Mouse (Mus musculus): ENCODE results near the gene Csnk1g2. TPM values are rescaled to one million over a fixed set of nuclear protein-coding genes. Genes with fewer than 3 reads are reported as not detected.
"Not testable (repeated sequence)": the region's sequence is repeated elsewhere in the genome, so short reads cannot be mapped to it uniquely, and the experiment has no call there.

Gene Csnk1g2
- polyA plus RNA-seq, 1 experiment from 2014 or later = 96.1 TPM

DNA sequence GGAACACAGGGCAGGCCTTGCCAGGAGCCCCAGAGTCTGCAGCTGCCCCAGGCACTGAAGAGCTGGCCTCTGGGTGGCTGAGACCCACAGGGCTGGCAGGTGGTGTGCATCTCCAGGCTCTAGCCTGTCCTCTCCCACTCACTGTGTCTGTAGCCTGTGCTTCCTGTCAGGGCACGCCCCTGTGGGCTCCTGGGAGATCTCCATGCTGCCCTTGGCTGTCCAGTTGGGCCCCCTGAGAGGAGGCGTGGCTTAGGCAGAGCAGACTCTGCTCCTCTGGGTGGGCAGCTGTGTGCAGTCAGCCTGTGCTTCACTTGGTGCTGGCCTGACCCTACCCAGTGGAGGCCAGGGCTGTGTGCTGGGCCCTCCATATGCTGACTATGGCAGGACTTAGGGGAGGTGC lies 5.0 kb downstream of the Csnk1g2 start:
- H3K9me3 ChIP-seq (ENCODE audit: control insufficient read depth, low read length) = no peaks in the 10 kb centered on the region
- peak overlapping the region; percentile 19; the same call in 1 of the 2 replicates for H3K27ac ChIP-seq (ENCODE audit: low read depth, low read length)
- H3K36me3 ChIP-seq (ENCODE audit: control insufficient read depth, insufficient read depth, low read length) = 0 out of 2 replicates have a peak, but pooled peaks cover 2% of the 10 kb centered on the region
- 43% methylated on average over 2 of the region's 2 CpGs for WGBS
- 0 out of 2 replicates have a peak, but pooled peaks have one; percentile 14 for ATAC-seq (replicated peaks; ENCODE audit: low FRiP score)
- peak overlapping the region; percentile 8; the same call in 1 of the 2 replicates for H3K4me2 ChIP-seq
- no peak overlapping the region for H3K4me3 ChIP-seq (ENCODE audit: low read depth, low read length)
- peaks cover 37% of the 10 kb centered on the region for H3K4me1 ChIP-seq (replicated peaks; ENCODE audit: control insufficient read depth, insufficient read depth, low read length)
- no peak for DNase-seq (ENCODE audit: low spot score)
- no peaks in the 10 kb centered on the region for H3K27me3 ChIP-seq (replicated peaks; ENCODE audit: control insufficient read depth, insufficient read depth, low read length)
- H3K9ac ChIP-seq (ENCODE audit: low read depth, low read length) = peak overlapping the region; percentile 47

DNA sequence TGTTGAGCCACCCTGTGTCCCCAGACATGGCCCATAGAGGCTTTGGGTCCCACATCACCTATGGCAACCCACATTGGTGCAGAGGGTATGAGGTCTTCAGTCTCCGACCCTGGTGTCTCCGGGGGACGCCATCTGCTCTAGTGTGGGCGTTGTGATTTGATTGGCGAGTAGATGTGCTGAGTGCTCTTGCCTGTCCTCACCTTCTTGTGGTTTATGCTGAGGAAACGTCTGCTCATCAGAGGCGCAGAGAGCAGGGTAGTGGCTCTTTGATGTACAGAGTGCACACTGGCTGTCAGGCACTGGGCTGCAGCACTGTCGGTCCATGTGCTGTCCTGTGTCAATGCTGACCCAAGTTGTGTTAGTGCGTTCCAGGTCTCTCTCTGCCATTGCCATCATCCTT lies 6.3 kb downstream of the Csnk1g2 start:
- Histone ChIP-seq H3K9me3 (ENCODE audit: control insufficient read depth, low read length) (no peaks in the 10 kb centered on the region), H3K4me2 (no peak overlapping the region), H3K27me3 (replicated peaks; ENCODE audit: control insufficient read depth, insufficient read depth, low read length) (no peaks in the 10 kb centered on the region), H3K9ac (ENCODE audit: low read depth, low read length) (no peak overlapping the region), H3K4me1 (replicated peaks; ENCODE audit: control insufficient read depth, insufficient read depth, low read length) (peaks cover 33% of the 10 kb centered on the region), H3K27ac (ENCODE audit: low read depth, low read length) (no peak overlapping the region), H3K4me3 (ENCODE audit: low read depth, low read length) (0 out of 2 replicates have a peak overlapping the region, but pooled peaks have one; percentile 4), H3K36me3 (ENCODE audit: control insufficient read depth, insufficient read depth, low read length) (0 out of 2 replicates have a peak, but pooled peaks cover 4% of the 10 kb centered on the region)
- WGBS = 85% methylated on average over 9 of the region's 9 CpGs
- ATAC-seq (replicated peaks; ENCODE audit: low FRiP score) = no peak
- DNase-seq (ENCODE audit: low spot score) = no peak

DNA sequence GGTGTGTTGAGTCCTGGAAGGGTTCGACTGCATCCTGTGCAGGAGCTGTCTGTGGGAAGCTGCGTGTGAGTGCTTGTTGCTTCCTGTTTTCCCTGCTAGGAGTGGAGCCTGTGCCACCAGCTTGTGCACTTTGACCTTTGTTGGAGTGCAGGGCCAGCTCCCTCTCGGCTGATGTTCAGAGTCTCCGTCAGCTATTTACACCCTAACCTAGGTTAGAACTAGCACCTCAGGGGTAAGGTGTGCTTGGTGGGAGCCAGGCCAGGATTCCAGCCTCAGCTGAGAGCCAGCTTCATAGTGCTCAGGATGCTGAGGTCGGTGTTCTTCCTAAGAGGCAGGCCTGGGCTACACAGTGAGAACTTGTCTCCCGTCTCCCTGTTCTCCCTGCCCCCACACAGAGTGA lies 12.7 kb downstream of the Csnk1g2 start:
- no peaks in the 10 kb centered on the region for H3K27me3 ChIP-seq (replicated peaks; ENCODE audit: control insufficient read depth, insufficient read depth, low read length)
- H3K4me3 ChIP-seq (ENCODE audit: low read depth, low read length) = no peak overlapping the region
- DNase-seq (ENCODE audit: low spot score) = no peak
- no peak overlapping the region for H3K27ac ChIP-seq (ENCODE audit: low read depth, low read length)
- H3K9ac ChIP-seq (ENCODE audit: low read depth, low read length) = no peak overlapping the region
- H3K4me1 ChIP-seq (replicated peaks; ENCODE audit: control insufficient read depth, insufficient read depth, low read length) = no peaks in the 10 kb centered on the region
- ATAC-seq (replicated peaks; ENCODE audit: low FRiP score) = no peak
- H3K9me3 ChIP-seq (ENCODE audit: control insufficient read depth, low read length) = no peaks in the 10 kb centered on the region
- WGBS = 67% methylated on average over 6 of the region's 6 CpGs
- H3K36me3 ChIP-seq (ENCODE audit: control insufficient read depth, insufficient read depth, low read length) = peaks cover 54% of the 10 kb centered on the region
- no peak overlapping the region for H3K4me2 ChIP-seq

DNA sequence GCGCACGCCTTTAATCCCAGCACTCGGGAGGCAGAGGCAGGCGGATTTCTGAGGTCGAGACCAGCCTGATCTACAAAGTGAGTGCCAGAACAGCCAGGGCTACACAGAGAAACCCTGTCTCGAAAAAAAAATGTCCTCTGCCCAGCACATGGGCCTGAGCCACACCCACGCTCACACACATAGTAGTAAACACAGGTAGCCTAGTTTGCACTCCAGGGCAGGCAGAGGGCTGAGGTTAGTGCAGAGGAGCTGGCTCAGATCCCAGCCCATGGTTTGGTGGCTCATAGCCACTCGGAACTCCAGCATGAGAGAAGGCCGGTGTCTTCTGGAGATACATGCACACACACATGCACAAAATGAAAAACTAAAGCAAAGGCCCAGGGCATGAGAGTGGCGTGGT lies 24.3 kb downstream of the Csnk1g2 start:
- 86% methylated on average over 10 of the region's 10 CpGs for WGBS
- peaks cover 3% of the 10 kb centered on the region; the same call in 1 of the 2 replicates for H3K4me1 ChIP-seq (replicated peaks; ENCODE audit: control insufficient read depth, insufficient read depth, low read length)
- H3K4me2 ChIP-seq = no peak overlapping the region
- ATAC-seq (replicated peaks; ENCODE audit: low FRiP score) (no peak), DNase-seq (ENCODE audit: low spot score) (no peak)
- peaks cover 19% of the 10 kb centered on the region for H3K36me3 ChIP-seq (ENCODE audit: control insufficient read depth, insufficient read depth, low read length)
- H3K4me3 ChIP-seq (ENCODE audit: low read depth, low read length) = no peak overlapping the region
- H3K27me3 ChIP-seq (replicated peaks; ENCODE audit: control insufficient read depth, insufficient read depth, low read length) = no peaks in the 10 kb centered on the region
- no peaks in the 10 kb centered on the region for H3K9me3 ChIP-seq (ENCODE audit: control insufficient read depth, low read length)
- no peak overlapping the region for H3K27ac ChIP-seq (ENCODE audit: low read depth, low read length)
- H3K9ac ChIP-seq (ENCODE audit: low read depth, low read length) = no peak overlapping the region

DNA sequence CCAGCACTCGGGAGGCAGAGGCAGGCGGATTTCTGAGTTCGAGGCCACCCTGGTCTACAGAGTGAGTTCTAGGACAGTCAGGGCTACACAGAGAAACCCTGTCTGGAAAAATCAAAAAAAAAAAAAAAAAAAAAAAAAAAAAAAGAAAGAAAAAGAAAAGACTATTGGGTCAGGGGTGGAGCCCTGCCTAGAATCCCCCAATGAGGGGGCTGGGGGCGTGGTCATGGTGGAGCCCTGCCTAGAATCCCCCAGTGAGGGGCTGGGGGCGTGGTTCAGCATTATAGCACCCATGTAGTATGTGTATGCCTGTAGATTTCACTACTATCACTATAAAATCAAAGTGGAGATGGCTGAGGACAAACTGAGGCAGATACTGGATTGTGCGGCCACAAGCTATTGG lies 27.3 kb downstream of the Csnk1g2 start:
- not testable (repeated sequence) for H3K9ac ChIP-seq (ENCODE audit: low read depth, low read length); H3K36me3 ChIP-seq (ENCODE audit: control insufficient read depth, insufficient read depth, low read length); H3K4me2 ChIP-seq; H3K9me3 ChIP-seq (ENCODE audit: control insufficient read depth, low read length); H3K27me3 ChIP-seq (replicated peaks; ENCODE audit: control insufficient read depth, insufficient read depth, low read length); ATAC-seq (replicated peaks; ENCODE audit: low FRiP score); DNase-seq (ENCODE audit: low spot score); H3K4me1 ChIP-seq (replicated peaks; ENCODE audit: control insufficient read depth, insufficient read depth, low read length); H3K27ac ChIP-seq (ENCODE audit: low read depth, low read length); H3K4me3 ChIP-seq (ENCODE audit: low read depth, low read length)
- WGBS = 84% methylated on average over 6 of the region's 6 CpGs

DNA sequence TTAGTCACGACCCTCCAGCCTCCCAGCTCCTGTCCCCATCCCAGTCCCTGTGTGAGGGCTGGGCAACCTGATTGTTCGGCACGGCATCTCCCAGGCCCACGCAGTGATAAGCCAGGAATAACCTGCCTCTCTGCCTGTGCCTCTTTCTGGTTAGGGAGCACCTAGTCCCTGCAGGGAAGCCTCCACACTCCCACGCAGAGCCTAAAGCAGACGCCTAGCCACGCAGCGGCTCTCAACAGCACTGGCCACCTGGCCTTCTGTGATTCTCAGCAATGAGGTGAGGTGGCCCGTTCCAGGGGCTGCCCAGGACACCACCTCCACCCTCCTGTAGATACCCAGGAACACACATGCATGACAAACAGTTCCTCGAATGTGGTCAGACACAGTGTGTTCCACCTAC lies 27.8 kb downstream of the Csnk1g2 start:
- no peak for DNase-seq (ENCODE audit: low spot score)
- WGBS = 91% methylated on average over 10 of the region's 10 CpGs
- Histone ChIP-seq H3K4me1 (replicated peaks; ENCODE audit: control insufficient read depth, insufficient read depth, low read length) (peaks cover 9% of the 10 kb centered on the region), H3K27ac (ENCODE audit: low read depth, low read length) (no peak overlapping the region), H3K9ac (ENCODE audit: low read depth, low read length) (no peak overlapping the region), H3K4me2 (no peak overlapping the region), H3K4me3 (ENCODE audit: low read depth, low read length) (no peak overlapping the region), H3K27me3 (replicated peaks; ENCODE audit: control insufficient read depth, insufficient read depth, low read length) (no peaks in the 10 kb centered on the region), H3K36me3 (ENCODE audit: control insufficient read depth, insufficient read depth, low read length) (peaks cover 3% of the 10 kb centered on the region; the same call in 1 of the 2 replicates), H3K9me3 (ENCODE audit: control insufficient read depth, low read length) (no peaks in the 10 kb centered on the region)
- ATAC-seq (replicated peaks; ENCODE audit: low FRiP score) = no peak

DNA sequence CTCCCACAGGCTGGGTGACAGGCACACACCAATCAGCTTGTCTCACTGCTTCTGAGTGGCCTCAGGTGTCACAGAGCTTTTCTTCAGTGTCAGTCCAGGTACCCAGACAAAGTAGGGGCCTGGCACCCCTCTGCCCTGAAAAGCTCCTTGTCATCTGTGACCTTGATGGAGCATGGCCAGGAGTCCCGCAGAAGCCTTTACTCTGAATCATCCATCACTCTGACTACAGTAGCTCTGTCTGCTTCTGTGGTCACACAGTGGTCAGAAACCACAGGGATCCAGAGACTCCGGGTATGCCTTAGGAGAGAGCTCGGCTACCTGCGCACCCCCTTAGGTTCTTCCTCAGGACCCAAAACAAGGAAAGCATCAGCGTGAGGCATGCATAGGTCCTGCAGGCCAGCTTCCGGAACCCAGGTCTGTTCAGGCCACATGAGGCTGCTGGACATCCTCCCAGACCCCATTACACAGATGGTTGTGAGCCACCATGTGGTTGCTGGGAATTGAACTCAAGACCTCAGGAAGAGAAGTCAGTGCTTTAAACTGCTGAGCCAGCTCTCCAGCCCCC lies 30.6 kb downstream of the Csnk1g2 start:
- peaks cover 22% of the 10 kb centered on the region for H3K4me1 ChIP-seq (replicated peaks; ENCODE audit: control insufficient read depth, insufficient read depth, low read length)
- no peak overlapping the region for H3K9ac ChIP-seq (ENCODE audit: low read depth, low read length)
- no peak overlapping the region for H3K27ac ChIP-seq (ENCODE audit: low read depth, low read length)
- DNase-seq (ENCODE audit: low spot score) = no peak
- H3K9me3 ChIP-seq (ENCODE audit: control insufficient read depth, low read length) = no peaks in the 10 kb centered on the region
- WGBS = 79% methylated on average over 6 of the region's 6 CpGs
- no peak overlapping the region for H3K4me3 ChIP-seq (ENCODE audit: low read depth, low read length)
- no peaks in the 10 kb centered on the region for H3K36me3 ChIP-seq (ENCODE audit: control insufficient read depth, insufficient read depth, low read length)
- H3K27me3 ChIP-seq (replicated peaks; ENCODE audit: control insufficient read depth, insufficient read depth, low read length) = no peaks in the 10 kb centered on the region
- no peak for ATAC-seq (replicated peaks; ENCODE audit: low FRiP score)
- no peak overlapping the region for H3K4me2 ChIP-seq

DNA sequence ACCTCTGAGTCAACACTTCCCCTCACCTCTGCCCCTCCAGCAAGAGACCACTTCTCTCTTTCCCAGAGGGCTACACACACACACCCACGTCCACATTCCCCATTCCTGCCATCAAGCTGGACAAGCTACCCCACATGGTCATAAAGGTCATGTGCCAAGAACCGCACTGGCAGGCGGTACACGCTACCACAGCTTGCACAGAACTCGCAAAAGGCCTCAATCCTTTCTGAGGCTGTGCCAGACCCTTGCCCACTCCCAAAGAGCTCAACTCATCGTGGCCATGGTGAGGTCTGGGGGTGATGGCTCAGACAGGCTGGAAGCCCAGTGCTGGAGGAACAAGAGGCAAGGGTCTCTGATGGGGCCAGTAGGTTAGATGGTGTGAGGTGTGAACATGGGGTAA lies 32.2 kb downstream of the Csnk1g2 start:
- Histone ChIP-seq H3K4me2 (peak overlapping the region; percentile 96), H3K4me3 (ENCODE audit: low read depth, low read length) (peak overlapping the region; percentile 98; the same call in 1 of the 2 replicates), H3K9ac (ENCODE audit: low read depth, low read length) (no peak overlapping the region), H3K27ac (ENCODE audit: low read depth, low read length) (no peak overlapping the region), H3K36me3 (ENCODE audit: control insufficient read depth, insufficient read depth, low read length) (no peaks in the 10 kb centered on the region), H3K27me3 (replicated peaks; ENCODE audit: control insufficient read depth, insufficient read depth, low read length) (no peaks in the 10 kb centered on the region), H3K4me1 (replicated peaks; ENCODE audit: control insufficient read depth, insufficient read depth, low read length) (peaks cover 26% of the 10 kb centered on the region), H3K9me3 (ENCODE audit: control insufficient read depth, low read length) (no peaks in the 10 kb centered on the region)
- WGBS = 83% methylated on average over 6 of the region's 6 CpGs
- ATAC-seq (replicated peaks; ENCODE audit: low FRiP score) = no peak
- DNase-seq (ENCODE audit: low spot score) = no peak

DNA sequence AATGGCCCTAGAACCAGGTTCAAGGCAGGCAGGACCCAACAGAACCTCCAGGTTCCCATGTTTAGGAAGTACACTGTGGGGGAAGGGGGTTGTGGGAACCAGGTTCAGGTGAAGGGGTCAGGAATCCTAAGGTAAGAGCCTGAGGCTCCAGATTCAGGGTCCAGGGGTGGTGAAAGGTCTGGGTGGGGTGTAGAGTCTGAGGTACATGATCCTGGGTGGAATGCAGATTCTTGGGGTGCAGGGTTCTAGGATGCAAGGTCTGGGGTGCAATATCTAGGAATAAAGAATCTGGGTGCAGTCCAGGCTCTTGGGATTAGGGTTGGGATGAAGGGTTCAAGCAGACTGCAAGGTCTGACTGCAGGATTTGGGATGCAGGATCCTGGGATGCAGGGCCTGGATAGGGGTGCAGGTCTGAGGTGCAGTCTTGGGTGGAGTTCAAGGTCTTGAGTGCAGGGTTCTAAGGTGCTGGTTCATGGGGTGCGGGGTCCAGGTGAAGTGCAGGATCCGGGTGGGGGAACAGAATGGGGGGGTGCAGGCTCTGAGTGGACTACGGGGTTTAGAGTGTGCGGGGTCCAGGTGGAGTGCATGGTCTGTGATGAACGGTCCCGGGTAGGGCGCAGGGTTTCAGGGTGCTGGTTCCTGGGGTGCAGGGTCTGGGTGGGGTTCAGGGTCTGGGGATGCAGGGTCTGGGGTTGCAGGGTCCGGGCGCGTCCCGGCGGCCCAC lies 32.9 kb downstream of the Csnk1g2 start:
- 4% methylated on average over 12 of the region's 12 CpGs for WGBS
- ATAC-seq (replicated peaks; ENCODE audit: low FRiP score) = peak; percentile 14

More for the DNA sequence above, 32.9 kb downstream of the Csnk1g2 start:
- peaks cover 26% of the 10 kb centered on the region for H3K4me1 ChIP-seq (replicated peaks; ENCODE audit: control insufficient read depth, insufficient read depth, low read length)
- no peaks in the 10 kb centered on the region for H3K9me3 ChIP-seq (ENCODE audit: control insufficient read depth, low read length)
- peak overlapping the region; percentile 99 for H3K9ac ChIP-seq (ENCODE audit: low read depth, low read length)
- H3K27me3 ChIP-seq (replicated peaks; ENCODE audit: control insufficient read depth, insufficient read depth, low read length) = no peaks in the 10 kb centered on the region
- DNase-seq (ENCODE audit: low spot score) = no peak
- H3K36me3 ChIP-seq (ENCODE audit: control insufficient read depth, insufficient read depth, low read length) = no peaks in the 10 kb centered on the region
- peak overlapping the region; percentile 98 for H3K4me3 ChIP-seq (ENCODE audit: low read depth, low read length)
- H3K4me2 ChIP-seq = peak overlapping the region; percentile 96
- peak overlapping the region; percentile 82 for H3K27ac ChIP-seq (ENCODE audit: low read depth, low read length)

Measured in liver, embryonic 11.5 days (tissue).